Mouse (Mus musculus) embryo, embryonic 10.5 days (tissue): ENCODE data around the gene Srbd1.
A peak's percentile ranks its signal among the peaks of the same experiment; 100 is the strongest.

Experiments
- DNase-seq: peaks from one replicate; pipeline ENCODE4 v3.0.0-alpha.2; 2015; ENCODE audit warnings: low spot score

Gene Srbd1

GRCm38 (mm10) chr17:86145079-86145951, at the start of gene Srbd1:
TSS of gene Srbd1 (minus strand) at chr17:86145175.
- DNase-seq: peak; percentile 98

GRCm38 (mm10) chr17:86193979-86194378, 49.0 kb upstream of the Srbd1 start:
- DNase-seq: no peak

- no peak for DNase-seq
Measured at GRCm38 (mm10) chr17:86187777-86188176, 42.8 kb upstream of the Srbd1 start.

- no peak for DNase-seq
Measured at GRCm38 (mm10) chr17:86185584-86185983, 40.6 kb upstream of the Srbd1 start.

GRCm38 (mm10) chr17:86184552-86185209, 39.7 kb upstream of the Srbd1 start:
- DNase-seq: no peak

GRCm38 (mm10) chr17:86183788-86184187, 38.8 kb upstream of the Srbd1 start:
- no peak for DNase-seq

GRCm38 (mm10) chr17:86176722-86177121, 31.7 kb upstream of the Srbd1 start:
- DNase-seq: no peak

- no peak for DNase-seq
Measured at GRCm38 (mm10) chr17:86175516-86175915, 30.5 kb upstream of the Srbd1 start.

- no peak for DNase-seq
Measured at GRCm38 (mm10) chr17:86170164-86170958, 25.4 kb upstream of the Srbd1 start.

GRCm38 (mm10) chr17:86169092-86169491, 24.1 kb upstream of the Srbd1 start:
- DNase-seq: no peak

- DNase-seq: peak; percentile 57
Measured at GRCm38 (mm10) chr17:86168231-86168981, 23.4 kb upstream of the Srbd1 start.

GRCm38 (mm10) chr17:86167320-86168230, 22.6 kb upstream of the Srbd1 start, which contains the start of gene Prkce:
TSS of gene Prkce (plus strand) at chr17:86167785.
- peak; percentile 93 for DNase-seq

GRCm38 (mm10) chr17:86166567-86167319, 21.8 kb upstream of the Srbd1 start:
- peak; percentile 81 for DNase-seq

- peak; percentile 61 for DNase-seq
Measured at GRCm38 (mm10) chr17:86166051-86166566, 21.1 kb upstream of the Srbd1 start.

GRCm38 (mm10) chr17:86164416-86164815, 19.4 kb upstream of the Srbd1 start:
- DNase-seq: no peak

- no peak for DNase-seq
Measured at GRCm38 (mm10) chr17:86162672-86163071, 17.7 kb upstream of the Srbd1 start.

GRCm38 (mm10) chr17:86156999-86157398, 12.0 kb upstream of the Srbd1 start:
- DNase-seq: no peak

GRCm38 (mm10) chr17:86150867-86151348, 5.9 kb upstream of the Srbd1 start:
- peak; percentile 93 for DNase-seq

GRCm38 (mm10) chr17:86149726-86150125, 4.8 kb upstream of the Srbd1 start:
- no peak for DNase-seq
